Mouse (Mus musculus): ENCODE results near the gene Aste1. TPM values are rescaled to one million over a fixed set of nuclear protein-coding genes. Genes with fewer than 3 reads are reported as not detected.

The Aste1 gene
- polyA plus RNA-seq, 1 experiment from 2014 or later = 17.6 TPM

DNA sequence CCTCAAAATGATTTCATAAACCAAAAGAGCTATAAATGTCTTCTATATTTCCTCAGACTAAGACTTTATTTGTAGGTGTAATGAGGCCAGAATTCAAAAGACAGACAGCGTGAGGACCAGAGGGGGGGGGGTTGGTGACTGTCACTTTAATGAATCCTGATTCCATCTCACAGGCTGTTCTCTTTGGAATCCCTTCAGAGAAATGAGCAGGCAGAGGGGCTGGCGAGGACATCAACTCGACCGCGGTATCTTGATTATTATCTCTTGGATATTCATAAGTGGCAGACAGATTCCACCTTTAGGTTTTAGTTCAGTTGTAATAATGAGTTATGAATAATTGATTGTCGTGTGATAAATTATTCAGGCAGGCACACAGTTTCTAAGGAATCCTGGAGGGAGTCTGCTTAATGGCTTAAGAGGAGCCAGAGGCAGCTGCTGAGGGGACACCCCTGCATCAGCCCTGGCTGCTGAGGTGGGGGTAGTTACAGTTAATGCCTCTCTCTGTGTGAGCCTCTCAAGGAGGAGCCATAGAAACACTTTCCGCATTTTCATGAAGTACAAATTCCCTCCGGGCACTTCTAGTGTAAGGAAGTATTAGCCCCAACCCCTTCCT, 15.6 kb upstream of the Aste1 start:
- WGBS = 76% methylated on average over 8 of the region's 8 CpGs
- no peak overlapping the region for H3K27ac ChIP-seq
- no peaks in the 10 kb centered on the region for H3K4me1 ChIP-seq
- H3K9ac ChIP-seq = no peak overlapping the region
- no peaks in the 10 kb centered on the region for H3K9me3 ChIP-seq
- no peak overlapping the region for H3K4me2 ChIP-seq
- no peaks in the 10 kb centered on the region for H3K36me3 ChIP-seq
- H3K4me3 ChIP-seq = no peak overlapping the region
- no peak for ATAC-seq (ENCODE audit: insufficient number of reproducible peaks, insufficient read depth, low FRiP score, low TSS enrichment, low read depth)
- no peaks in the 10 kb centered on the region for H3K27me3 ChIP-seq

DNA sequence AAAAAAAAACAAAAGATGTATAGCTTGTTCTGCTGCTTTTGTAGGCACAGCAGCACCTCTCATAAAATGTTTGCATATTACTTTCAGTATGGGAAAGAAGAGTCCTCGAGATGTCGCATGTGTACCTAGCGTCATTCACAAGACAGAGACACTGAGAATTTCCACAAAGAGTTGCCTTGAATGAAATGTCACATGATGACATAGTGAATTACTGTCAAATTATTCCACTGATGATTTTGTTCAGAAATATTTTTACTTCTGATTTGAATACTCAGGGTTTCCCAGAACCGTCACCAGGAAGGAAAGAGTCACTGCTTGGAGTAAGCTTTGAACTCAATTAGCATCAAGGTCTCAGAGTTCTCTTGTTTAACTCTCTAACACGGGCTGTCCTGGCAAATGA, 7.8 kb upstream of the Aste1 start:
- Histone ChIP-seq H3K9me3 (no peaks in the 10 kb centered on the region), H3K36me3 (no peaks in the 10 kb centered on the region), H3K4me1 (no peaks in the 10 kb centered on the region), H3K4me3 (no peak overlapping the region), H3K9ac (no peak overlapping the region), H3K27ac (no peak overlapping the region), H3K27me3 (no peaks in the 10 kb centered on the region), H3K4me2 (no peak overlapping the region)
- 75% methylated on average over 5 of the region's 5 CpGs for WGBS
- ATAC-seq (ENCODE audit: insufficient number of reproducible peaks, insufficient read depth, low FRiP score, low TSS enrichment, low read depth) = no peak

DNA sequence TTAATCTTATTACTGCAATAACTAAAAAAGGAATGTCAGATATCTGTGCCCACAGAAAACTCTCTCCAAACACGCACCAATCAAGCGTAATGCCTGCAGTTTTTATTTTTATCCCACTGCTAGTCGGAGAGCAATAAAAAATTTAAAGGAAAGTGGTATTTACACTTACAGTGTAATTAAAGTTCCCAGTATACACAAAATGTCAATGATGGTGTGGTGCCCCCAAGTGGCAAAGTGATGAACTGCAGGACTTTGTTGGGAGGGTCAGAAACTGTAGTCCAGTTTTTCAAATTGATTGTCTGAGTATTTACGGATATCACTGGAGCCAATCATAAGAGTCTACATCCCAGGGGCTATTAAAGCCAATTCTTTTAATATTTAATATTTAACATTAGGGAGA, 5.9 kb upstream of the Aste1 start:
- H3K4me3 ChIP-seq = no peak overlapping the region
- ATAC-seq (ENCODE audit: insufficient number of reproducible peaks, insufficient read depth, low FRiP score, low TSS enrichment, low read depth) = no peak
- WGBS = 17% methylated on average over 4 of the region's 4 CpGs

DNA sequence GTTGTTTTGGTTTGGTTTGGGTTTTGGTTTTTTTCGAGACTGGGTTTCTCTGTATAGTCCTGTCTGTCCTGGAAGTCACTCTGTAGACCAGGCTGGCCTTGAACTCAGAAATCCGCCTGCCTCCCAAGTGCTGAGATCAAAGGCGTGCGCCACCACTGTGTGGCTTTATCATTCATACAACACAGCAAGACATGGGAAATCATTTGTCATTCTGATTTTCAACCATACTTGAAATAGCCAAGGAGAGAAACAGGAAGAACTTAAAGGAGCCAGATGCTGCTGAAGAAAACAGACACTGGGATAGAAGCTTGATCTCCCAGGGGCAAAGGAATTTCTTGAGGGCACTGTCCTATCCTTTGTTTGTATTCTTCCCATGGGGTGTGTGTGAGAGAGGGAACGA, 4.6 kb upstream of the Aste1 start:
- H3K4me3 ChIP-seq = no peak overlapping the region
- no peak for ATAC-seq (ENCODE audit: insufficient number of reproducible peaks, insufficient read depth, low FRiP score, low TSS enrichment, low read depth)
- no peaks in the 10 kb centered on the region; the same call in 1 of the 2 replicates for H3K27me3 ChIP-seq
- H3K36me3 ChIP-seq = no peaks in the 10 kb centered on the region
- WGBS = 61% methylated on average over 4 of the region's 5 CpGs
- no peak overlapping the region for H3K4me2 ChIP-seq
- no peak overlapping the region for H3K9ac ChIP-seq
- H3K27ac ChIP-seq = no peak overlapping the region
- H3K9me3 ChIP-seq = no peaks in the 10 kb centered on the region
- 0 out of 2 replicates have a peak, but pooled peaks cover 3% of the 10 kb centered on the region for H3K4me1 ChIP-seq

More for the DNA sequence above, 5.9 kb upstream of the Aste1 start:
- no peak overlapping the region for H3K27ac ChIP-seq
- no peak overlapping the region for H3K9ac ChIP-seq
- no peaks in the 10 kb centered on the region for H3K4me1 ChIP-seq
- H3K27me3 ChIP-seq = no peaks in the 10 kb centered on the region; the same call in 1 of the 2 replicates
- H3K9me3 ChIP-seq = no peaks in the 10 kb centered on the region
- H3K36me3 ChIP-seq = no peaks in the 10 kb centered on the region
- H3K4me2 ChIP-seq = no peak overlapping the region

DNA sequence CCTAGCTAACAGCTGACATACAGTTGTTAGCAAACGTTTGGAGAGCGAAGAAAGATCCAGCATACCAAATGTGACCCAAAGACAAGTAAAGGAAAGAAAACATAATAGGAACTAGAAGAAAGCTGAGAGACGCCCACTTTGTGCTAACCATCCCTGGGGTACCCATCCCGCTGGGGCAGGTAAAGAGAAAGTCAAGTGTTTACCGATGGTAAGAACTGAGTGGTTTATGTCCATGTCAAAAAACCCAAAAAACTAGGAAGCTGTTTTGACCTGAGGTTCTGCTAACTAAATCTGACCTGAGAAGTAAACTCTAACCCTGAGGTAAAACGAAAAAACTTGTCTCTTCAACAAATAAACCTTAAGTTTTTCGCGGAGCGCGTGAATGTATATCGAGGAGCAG, 472 bp upstream of the Aste1 start:
- H3K4me1 ChIP-seq = peaks cover 28% of the 10 kb centered on the region
- H3K9ac ChIP-seq = peak overlapping the region; percentile 80
- H3K4me2 ChIP-seq = peak overlapping the region; percentile 62
- no peak overlapping the region for H3K27ac ChIP-seq
- H3K36me3 ChIP-seq = peaks cover 16% of the 10 kb centered on the region
- H3K9me3 ChIP-seq = no peaks in the 10 kb centered on the region
- WGBS = 13% methylated on average over 11 of the region's 11 CpGs
- ATAC-seq (ENCODE audit: insufficient number of reproducible peaks, insufficient read depth, low FRiP score, low TSS enrichment, low read depth) = 0 out of 2 replicates have a peak, but pooled peaks have one; percentile 12
- no peaks in the 10 kb centered on the region; the same call in 1 of the 2 replicates for H3K27me3 ChIP-seq
- peak overlapping the region; percentile 67 for H3K4me3 ChIP-seq

DNA sequence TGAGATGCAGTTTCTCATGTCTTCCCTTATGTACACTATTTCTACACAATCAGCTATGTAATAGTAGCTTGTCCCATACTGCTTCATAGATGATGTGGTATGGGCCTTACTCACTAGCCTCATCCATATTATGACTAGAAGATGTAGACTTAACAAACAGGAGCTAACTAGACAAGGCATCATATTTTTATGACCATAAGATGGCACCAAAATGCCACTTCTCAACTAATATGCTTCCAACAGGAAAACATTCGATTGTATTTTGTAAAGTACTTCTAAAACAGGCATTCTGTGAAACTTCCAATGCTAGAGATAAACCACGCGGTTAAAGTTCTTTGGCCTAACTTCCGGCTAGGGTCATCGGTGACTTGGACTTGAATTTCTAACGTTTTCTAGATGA, 13.4 kb downstream of the Aste1 start:
- 94% methylated on average over 6 of the region's 6 CpGs for WGBS

DNA sequence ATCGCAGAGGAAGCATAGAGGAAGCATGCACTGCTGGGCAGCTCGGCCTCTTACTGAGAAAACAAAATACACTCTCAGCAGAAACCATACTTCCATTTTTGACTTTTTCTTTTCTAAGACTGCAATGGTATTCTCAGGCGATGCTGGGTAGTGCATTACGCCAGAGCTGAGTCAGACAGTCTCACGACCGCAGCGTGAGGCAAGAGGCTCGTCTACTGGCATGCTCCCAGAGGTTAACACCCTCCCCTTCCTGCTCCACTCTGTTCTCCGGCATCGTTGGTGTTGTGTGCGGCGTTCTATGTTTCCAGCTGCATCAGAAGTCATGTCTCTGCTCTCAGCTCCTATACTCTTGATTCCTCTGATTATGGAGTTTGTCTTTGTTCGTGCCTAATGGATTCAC, 63.8 kb downstream of the Aste1 start:
- no peak overlapping the region for H3K27ac ChIP-seq
- no peak overlapping the region for H3K4me3 ChIP-seq
- H3K4me2 ChIP-seq = no peak overlapping the region
- no peak overlapping the region for H3K9ac ChIP-seq
- no peaks in the 10 kb centered on the region for H3K4me1 ChIP-seq
- peaks cover 39% of the 10 kb centered on the region for H3K36me3 ChIP-seq
- H3K9me3 ChIP-seq = no peaks in the 10 kb centered on the region
- ATAC-seq (ENCODE audit: insufficient number of reproducible peaks, insufficient read depth, low FRiP score, low TSS enrichment, low read depth) = no peak
- 91% methylated on average over 13 of the region's 13 CpGs for WGBS
- no peaks in the 10 kb centered on the region for H3K27me3 ChIP-seq

More for the DNA sequence above, 13.4 kb downstream of the Aste1 start:
- H3K36me3 ChIP-seq = peaks cover 38% of the 10 kb centered on the region
- H3K27ac ChIP-seq = no peak overlapping the region
- H3K4me3 ChIP-seq = no peak overlapping the region
- no peaks in the 10 kb centered on the region for H3K9me3 ChIP-seq
- H3K4me2 ChIP-seq = no peak overlapping the region
- no peaks in the 10 kb centered on the region for H3K4me1 ChIP-seq
- ATAC-seq (ENCODE audit: insufficient number of reproducible peaks, insufficient read depth, low FRiP score, low TSS enrichment, low read depth) = no peak
- H3K27me3 ChIP-seq = no peaks in the 10 kb centered on the region
- no peak overlapping the region for H3K9ac ChIP-seq

DNA sequence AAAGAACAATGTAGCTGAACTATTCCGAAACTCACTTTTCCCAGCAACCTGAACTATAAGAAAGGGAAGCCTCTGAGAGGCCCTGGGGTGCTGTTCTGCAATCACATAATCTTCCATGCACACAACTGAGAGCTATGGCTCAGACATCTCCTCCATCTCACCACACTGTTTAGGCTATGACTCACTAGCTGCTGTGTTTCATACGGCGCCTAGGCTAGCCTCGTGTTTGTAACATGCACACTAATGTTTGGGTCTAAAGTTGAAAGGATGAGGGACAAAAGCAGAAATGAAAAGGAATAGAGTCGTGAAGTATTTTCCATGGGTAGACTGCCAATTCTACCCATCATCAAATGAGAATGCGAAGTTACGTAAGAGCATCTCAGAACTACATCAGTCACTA, 66.3 kb downstream of the Aste1 start:
- Histone ChIP-seq H3K4me2 (no peak overlapping the region), H3K9ac (no peak overlapping the region), H3K9me3 (no peaks in the 10 kb centered on the region), H3K4me3 (no peak overlapping the region), H3K27ac (no peak overlapping the region), H3K4me1 (no peaks in the 10 kb centered on the region), H3K27me3 (no peaks in the 10 kb centered on the region), H3K36me3 (peaks cover 35% of the 10 kb centered on the region)
- no peak for ATAC-seq (ENCODE audit: insufficient number of reproducible peaks, insufficient read depth, low FRiP score, low TSS enrichment, low read depth)
- WGBS = 92% methylated on average over 7 of the region's 7 CpGs

Other genes starting within 250 kb of the Aste1 start
- 0.30 and 0.54 TPM in 2 replicates for gene Nek11, start 132 bp downstream of the Aste1 start, polyA plus RNA-seq (2015; fragmentation: Nextera tagmentation; extraction: Ambion mirVana)
- gene Atp2c1, start 131.9 kb downstream of the Aste1 start, polyA plus RNA-seq (2015; fragmentation: Nextera tagmentation; extraction: Ambion mirVana) = 53.3 and 54.4 TPM in 2 replicates
- gene Pik3r4, start 247.6 kb downstream of the Aste1 start, polyA plus RNA-seq (2015; fragmentation: Nextera tagmentation; extraction: Ambion mirVana) = 26.9 TPM in 2 replicates